Mouse (Mus musculus) left cerebral cortex, adult 11 months (tissue): ENCODE results near the gene Uqcr10.

ENCODE experiments used
- DNase-seq: peaks from one replicate; pipeline ENCODE4 v3.0.0; 2022; ENCODE audit warnings: low spot score

Gene Uqcr10

GRCm38 (mm10) chr11:4675126-4675562 lies 29.0 kb downstream of the Uqcr10 start:
- DNase-seq: no peak

DNA sequence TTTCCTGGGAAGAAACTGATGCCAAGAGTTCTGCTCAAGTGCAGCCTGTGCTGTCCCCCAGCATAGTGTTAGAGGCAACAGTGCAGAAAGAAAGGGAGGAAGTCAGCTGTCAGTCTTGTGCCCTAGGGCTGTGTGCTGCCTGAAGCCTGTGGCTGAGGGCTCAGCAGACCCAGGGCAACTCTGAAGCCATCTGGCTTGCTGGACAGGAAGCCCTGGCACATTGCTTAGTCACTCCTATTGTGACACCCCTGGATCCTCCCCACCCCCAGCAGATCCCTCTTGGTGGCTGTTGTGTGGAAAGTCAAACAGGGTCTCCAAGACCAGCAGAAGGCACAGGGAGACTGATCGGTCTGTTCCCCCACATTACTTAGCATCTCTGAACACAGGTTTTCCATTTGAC lies 29.5 kb downstream of the Uqcr10 start:
- DNase-seq: no peak

- DNase-seq: no peak
Observed at GRCm38 (mm10) chr11:4671736-4672135, 32.4 kb downstream of the Uqcr10 start.

GRCm38 (mm10) chr11:4662496-4662878 lies 41.7 kb downstream of the Uqcr10 start:
- DNase-seq: no peak

GRCm38 (mm10) chr11:4661871-4662495 lies 42.2 kb downstream of the Uqcr10 start:
- no peak for DNase-seq

DNA sequence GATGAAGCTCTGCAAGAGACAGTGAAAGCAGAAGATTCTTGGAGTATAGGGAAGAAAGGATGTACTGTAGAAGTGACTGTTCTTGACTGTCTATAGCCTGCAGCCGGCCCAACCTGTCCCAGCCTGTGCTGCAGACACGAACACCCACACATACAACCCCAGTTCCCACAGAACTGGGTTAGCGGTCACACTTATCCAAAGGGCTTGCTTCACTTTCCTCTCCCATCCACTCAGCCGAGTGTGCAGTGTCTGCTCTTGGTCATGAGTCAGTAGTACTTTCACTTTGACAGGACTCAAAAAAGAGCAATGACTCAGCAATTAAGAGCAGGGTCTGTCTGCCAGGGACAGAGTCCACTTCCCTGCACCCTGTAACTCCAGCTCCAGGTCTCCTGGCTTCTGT lies 42.8 kb downstream of the Uqcr10 start:
- no peak for DNase-seq

GRCm38 (mm10) chr11:4660309-4661025 lies 43.7 kb downstream of the Uqcr10 start:
- no peak for DNase-seq

- no peak for DNase-seq
Observed at GRCm38 (mm10) chr11:4659818-4660217, 44.3 kb downstream of the Uqcr10 start.
